Mouse (Mus musculus): ENCODE measurements around the gene Nploc4. TPM values are rescaled to one million over a fixed set of nuclear protein-coding genes. Genes with fewer than 3 reads are reported as not detected.

The Nploc4 gene
- polyA plus RNA-seq, 1 experiment from 2014 or later = 37.0 TPM

DNA sequence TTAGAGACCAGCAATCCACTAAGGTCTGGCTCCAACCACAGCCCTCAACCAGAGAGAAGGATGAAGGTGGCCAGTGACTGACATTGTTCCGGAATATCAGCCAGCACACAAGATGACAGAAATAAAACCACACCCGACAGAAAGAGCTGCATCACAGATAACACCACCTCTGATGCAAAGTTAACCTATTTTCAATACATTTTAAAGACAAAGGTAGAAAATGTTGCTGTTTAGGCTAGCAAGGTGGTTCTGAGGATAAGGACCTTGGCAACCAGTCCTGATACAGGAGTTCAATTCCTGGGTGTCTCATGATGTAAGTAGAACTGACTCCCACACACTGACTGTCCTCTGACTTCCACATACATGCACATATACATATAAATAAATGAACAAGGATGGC is 38.2 kb downstream of the Nploc4 start:
- Histone ChIP-seq H3K9me3 (ENCODE audit: control insufficient read depth, low read depth, low read length) (no peaks in the 10 kb centered on the region), H3K36me3 (ENCODE audit: control insufficient read depth, insufficient read depth, low read length) (peaks cover 64% of the 10 kb centered on the region), H3K4me3 (ENCODE audit: low read depth, low read length) (no peak overlapping the region), H3K9ac (replicated peaks; ENCODE audit: low read depth, low read length) (no peak overlapping the region), H3K27me3 (ENCODE audit: control insufficient read depth, insufficient read depth, low read length) (no peaks in the 10 kb centered on the region), H3K4me1 (ENCODE audit: control insufficient read depth, insufficient read depth, low read length) (no peaks in the 10 kb centered on the region), H3K4me2 (replicated peaks; ENCODE audit: low read depth, low read length) (no peak overlapping the region), H3K27ac (ENCODE audit: low read length) (no peak overlapping the region)
- no peak for ATAC-seq (ENCODE audit: insufficient number of reproducible peaks, insufficient read depth, low FRiP score, low read depth)
- 92% methylated on average over 2 of the region's 2 CpGs for WGBS

DNA sequence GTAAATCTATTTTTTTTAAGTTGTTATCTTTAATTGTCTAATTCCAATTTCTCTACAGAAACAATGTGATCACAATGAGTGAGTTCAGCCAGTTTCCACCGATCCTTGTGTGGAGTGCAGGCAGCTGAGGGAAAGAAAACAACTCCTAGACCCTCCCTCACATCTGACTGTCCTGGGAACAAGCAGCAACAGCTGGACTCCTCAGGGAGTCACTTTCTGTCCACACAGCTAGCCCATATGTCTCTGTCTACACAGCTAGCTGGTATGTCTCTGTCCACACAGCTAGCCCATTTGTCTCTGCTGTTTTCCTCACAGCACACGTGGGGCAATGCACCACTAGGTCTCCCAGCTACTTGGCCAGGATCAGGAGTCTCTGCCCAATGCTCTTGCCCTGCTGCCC is 39.9 kb downstream of the Nploc4 start:
- H3K9ac ChIP-seq (replicated peaks; ENCODE audit: low read depth, low read length) = no peak overlapping the region
- H3K36me3 ChIP-seq (ENCODE audit: control insufficient read depth, insufficient read depth, low read length) = peaks cover 56% of the 10 kb centered on the region
- no peak overlapping the region for H3K4me2 ChIP-seq (replicated peaks; ENCODE audit: low read depth, low read length)
- 79% methylated on average over 2 of the region's 2 CpGs for WGBS
- H3K27ac ChIP-seq (ENCODE audit: low read length) = no peak overlapping the region
- no peaks in the 10 kb centered on the region for H3K9me3 ChIP-seq (ENCODE audit: control insufficient read depth, low read depth, low read length)
- H3K4me1 ChIP-seq (ENCODE audit: control insufficient read depth, insufficient read depth, low read length) = no peaks in the 10 kb centered on the region
- no peak for ATAC-seq (ENCODE audit: insufficient number of reproducible peaks, insufficient read depth, low FRiP score, low read depth)
- H3K4me3 ChIP-seq (ENCODE audit: low read depth, low read length) = no peak overlapping the region
- no peaks in the 10 kb centered on the region for H3K27me3 ChIP-seq (ENCODE audit: control insufficient read depth, insufficient read depth, low read length)

DNA sequence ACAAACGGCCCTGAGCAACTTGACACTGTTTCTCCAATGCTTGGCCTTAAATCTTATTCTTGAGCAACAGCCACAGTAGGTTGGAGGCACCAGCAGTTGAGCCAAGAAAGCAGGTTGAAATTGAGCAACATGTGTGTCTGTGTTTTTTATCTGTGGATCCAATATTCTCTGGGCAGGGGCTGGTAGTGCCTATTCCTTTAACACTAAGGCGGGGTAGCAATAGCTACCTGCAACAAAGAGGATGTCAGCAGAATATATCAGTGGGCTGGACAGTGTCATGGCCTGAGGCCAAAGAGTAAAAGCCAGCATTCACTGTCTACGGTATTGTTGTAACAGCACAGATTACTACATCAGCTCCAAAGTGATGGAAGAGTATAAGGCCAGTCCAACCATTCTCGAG is 41.8 kb downstream of the Nploc4 start:
- Histone ChIP-seq H3K9ac (replicated peaks; ENCODE audit: low read depth, low read length) (no peak overlapping the region), H3K27me3 (ENCODE audit: control insufficient read depth, insufficient read depth, low read length) (no peaks in the 10 kb centered on the region), H3K4me3 (ENCODE audit: low read depth, low read length) (no peak overlapping the region), H3K27ac (ENCODE audit: low read length) (no peak overlapping the region), H3K9me3 (ENCODE audit: control insufficient read depth, low read depth, low read length) (no peaks in the 10 kb centered on the region), H3K4me1 (ENCODE audit: control insufficient read depth, insufficient read depth, low read length) (no peaks in the 10 kb centered on the region), H3K36me3 (ENCODE audit: control insufficient read depth, insufficient read depth, low read length) (peaks cover 44% of the 10 kb centered on the region), H3K4me2 (replicated peaks; ENCODE audit: low read depth, low read length) (no peak overlapping the region)
- WGBS = 83% methylated on average over 4 of the region's 4 CpGs
- ATAC-seq (ENCODE audit: insufficient number of reproducible peaks, insufficient read depth, low FRiP score, low read depth) = no peak

DNA sequence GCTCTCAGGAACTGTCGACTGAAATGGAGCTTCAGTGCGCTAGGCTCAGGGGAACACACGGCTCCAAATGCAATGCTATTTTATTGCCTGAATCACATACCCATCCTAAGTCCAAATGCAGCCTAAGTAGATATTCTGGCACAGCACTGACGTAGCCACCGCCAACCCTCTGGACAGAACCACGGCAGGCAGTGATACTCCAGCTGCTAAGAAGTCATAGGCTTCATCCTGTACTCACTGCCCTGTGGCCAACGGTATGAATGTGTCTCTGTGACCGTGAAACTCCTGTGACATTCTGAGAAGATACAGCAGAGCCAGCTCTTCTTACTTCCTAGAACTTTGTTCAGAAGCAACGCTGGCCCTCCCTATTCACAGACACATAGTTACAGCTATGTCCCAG is 48.9 kb downstream of the Nploc4 start:
- Histone ChIP-seq H3K4me1 (ENCODE audit: control insufficient read depth, insufficient read depth, low read length) (no peaks in the 10 kb centered on the region), H3K9me3 (ENCODE audit: control insufficient read depth, low read depth, low read length) (no peaks in the 10 kb centered on the region), H3K9ac (replicated peaks; ENCODE audit: low read depth, low read length) (no peak overlapping the region), H3K27ac (ENCODE audit: low read length) (no peak overlapping the region), H3K36me3 (ENCODE audit: control insufficient read depth, insufficient read depth, low read length) (peaks cover 44% of the 10 kb centered on the region), H3K4me2 (replicated peaks; ENCODE audit: low read depth, low read length) (no peak overlapping the region), H3K27me3 (ENCODE audit: control insufficient read depth, insufficient read depth, low read length) (no peaks in the 10 kb centered on the region), H3K4me3 (ENCODE audit: low read depth, low read length) (no peak overlapping the region)
- 94% methylated on average over 9 of the region's 9 CpGs for WGBS
- no peak for ATAC-seq (ENCODE audit: insufficient number of reproducible peaks, insufficient read depth, low FRiP score, low read depth)

DNA sequence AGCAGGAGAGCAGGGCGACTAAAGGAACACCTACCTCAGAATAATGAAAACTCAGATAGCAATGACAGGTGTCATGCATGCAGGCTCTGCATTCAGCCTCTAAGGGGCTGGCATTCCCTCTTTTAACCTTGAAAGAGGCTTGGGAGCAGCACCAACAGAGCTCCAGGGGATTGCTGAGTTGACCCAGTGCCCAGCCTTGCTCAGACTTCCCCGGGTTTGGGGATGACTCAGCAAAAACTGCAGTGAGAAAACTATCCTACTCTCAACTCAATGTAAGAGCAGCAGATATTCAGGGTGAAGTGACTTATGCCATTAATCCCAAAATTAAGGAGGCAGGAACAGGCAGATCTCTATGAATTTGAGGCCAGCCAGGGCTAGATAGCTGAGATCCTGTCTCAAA is 50.4 kb downstream of the Nploc4 start:
- Histone ChIP-seq H3K9me3 (ENCODE audit: control insufficient read depth, low read depth, low read length) (no peaks in the 10 kb centered on the region), H3K4me3 (ENCODE audit: low read depth, low read length) (no peak overlapping the region), H3K27me3 (ENCODE audit: control insufficient read depth, insufficient read depth, low read length) (no peaks in the 10 kb centered on the region), H3K36me3 (ENCODE audit: control insufficient read depth, insufficient read depth, low read length) (peaks cover 50% of the 10 kb centered on the region), H3K9ac (replicated peaks; ENCODE audit: low read depth, low read length) (no peak overlapping the region), H3K4me2 (replicated peaks; ENCODE audit: low read depth, low read length) (no peak overlapping the region), H3K4me1 (ENCODE audit: control insufficient read depth, insufficient read depth, low read length) (no peaks in the 10 kb centered on the region), H3K27ac (ENCODE audit: low read length) (no peak overlapping the region)
- no peak for ATAC-seq (ENCODE audit: insufficient number of reproducible peaks, insufficient read depth, low FRiP score, low read depth)
- WGBS = 75% methylated on average over 2 of the region's 2 CpGs

DNA sequence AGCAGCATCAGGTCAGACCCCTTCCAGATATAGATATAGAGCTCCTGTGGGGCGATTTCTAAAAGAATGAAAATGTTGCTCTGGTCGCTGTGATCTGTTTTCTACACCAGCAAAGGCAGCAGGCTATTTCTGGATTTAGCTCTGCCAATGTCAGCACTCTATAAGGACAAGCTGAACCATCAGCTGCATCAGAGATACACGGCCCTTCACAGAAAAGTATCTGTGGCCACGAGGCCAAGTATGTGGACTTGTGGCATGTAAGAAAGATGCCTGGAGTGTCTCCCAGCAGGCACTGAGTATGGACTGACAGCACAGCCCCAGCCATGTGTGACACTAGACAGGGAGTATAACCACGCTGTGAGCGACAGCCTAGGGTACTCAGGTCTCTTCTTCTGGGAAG is 50.9 kb downstream of the Nploc4 start:
- 92% methylated on average over 6 of the region's 6 CpGs for WGBS
- Histone ChIP-seq H3K4me1 (ENCODE audit: control insufficient read depth, insufficient read depth, low read length) (no peaks in the 10 kb centered on the region), H3K4me3 (ENCODE audit: low read depth, low read length) (no peak overlapping the region), H3K27me3 (ENCODE audit: control insufficient read depth, insufficient read depth, low read length) (no peaks in the 10 kb centered on the region), H3K4me2 (replicated peaks; ENCODE audit: low read depth, low read length) (no peak overlapping the region), H3K27ac (ENCODE audit: low read length) (no peak overlapping the region), H3K36me3 (ENCODE audit: control insufficient read depth, insufficient read depth, low read length) (peaks cover 56% of the 10 kb centered on the region), H3K9ac (replicated peaks; ENCODE audit: low read depth, low read length) (no peak overlapping the region), H3K9me3 (ENCODE audit: control insufficient read depth, low read depth, low read length) (no peaks in the 10 kb centered on the region)
- ATAC-seq (ENCODE audit: insufficient number of reproducible peaks, insufficient read depth, low FRiP score, low read depth) = no peak

DNA sequence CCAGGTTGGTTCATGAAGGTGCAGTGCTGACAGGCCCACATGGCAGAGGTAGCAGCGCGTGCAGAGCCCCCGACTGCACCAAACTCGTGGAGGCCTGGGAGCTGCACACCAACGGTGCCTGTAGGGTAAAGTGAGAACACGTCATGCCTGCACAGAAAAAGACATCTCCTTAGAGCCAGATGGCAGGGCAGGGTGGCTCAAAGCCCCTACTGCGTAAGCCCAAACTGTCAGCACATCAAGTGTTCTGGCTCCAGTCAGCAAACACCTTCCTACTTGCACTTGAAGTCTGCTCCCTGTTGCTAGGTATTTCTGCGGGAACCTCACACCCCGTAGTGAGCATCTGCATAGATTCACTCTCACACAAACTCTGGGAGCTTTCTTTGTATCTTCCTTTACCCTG is 55.0 kb downstream of the Nploc4 start:
- no peak for ATAC-seq (ENCODE audit: insufficient number of reproducible peaks, insufficient read depth, low FRiP score, low read depth)
- H3K27me3 ChIP-seq (ENCODE audit: control insufficient read depth, insufficient read depth, low read length) = no peaks in the 10 kb centered on the region
- H3K9me3 ChIP-seq (ENCODE audit: control insufficient read depth, low read depth, low read length) = no peaks in the 10 kb centered on the region
- no peak overlapping the region for H3K9ac ChIP-seq (replicated peaks; ENCODE audit: low read depth, low read length)
- H3K4me2 ChIP-seq (replicated peaks; ENCODE audit: low read depth, low read length) = no peak overlapping the region
- no peak overlapping the region for H3K27ac ChIP-seq (ENCODE audit: low read length)
- 89% methylated on average over 9 of the region's 9 CpGs for WGBS
- H3K4me3 ChIP-seq (ENCODE audit: low read depth, low read length) = no peak overlapping the region
- peaks cover 7% of the 10 kb centered on the region for H3K4me1 ChIP-seq (ENCODE audit: control insufficient read depth, insufficient read depth, low read length)
- H3K36me3 ChIP-seq (ENCODE audit: control insufficient read depth, insufficient read depth, low read length) = peaks cover 59% of the 10 kb centered on the region

DNA sequence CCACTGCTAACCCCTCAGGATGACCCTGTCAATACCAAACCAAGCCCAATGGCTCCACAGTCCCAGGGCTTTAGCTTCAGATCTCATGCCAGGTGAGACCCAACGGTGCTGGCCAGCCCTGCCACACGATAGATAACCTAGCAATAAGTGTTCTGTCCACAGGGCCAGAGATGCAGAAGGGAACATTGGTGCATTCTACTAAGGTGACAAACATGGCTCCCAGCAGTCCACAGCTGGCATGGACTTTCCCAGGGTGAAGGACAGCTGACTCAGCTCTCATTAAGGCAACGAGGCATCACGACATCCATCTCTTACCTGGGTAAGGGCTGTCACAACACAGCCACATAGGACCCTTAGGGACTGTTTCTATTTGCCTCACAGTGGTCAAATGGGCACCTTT is 56.4 kb downstream of the Nploc4 start:
- peaks cover 61% of the 10 kb centered on the region for H3K36me3 ChIP-seq (ENCODE audit: control insufficient read depth, insufficient read depth, low read length)
- no peak for ATAC-seq (ENCODE audit: insufficient number of reproducible peaks, insufficient read depth, low FRiP score, low read depth)
- WGBS = 93% methylated on average over 4 of the region's 4 CpGs

DNA sequence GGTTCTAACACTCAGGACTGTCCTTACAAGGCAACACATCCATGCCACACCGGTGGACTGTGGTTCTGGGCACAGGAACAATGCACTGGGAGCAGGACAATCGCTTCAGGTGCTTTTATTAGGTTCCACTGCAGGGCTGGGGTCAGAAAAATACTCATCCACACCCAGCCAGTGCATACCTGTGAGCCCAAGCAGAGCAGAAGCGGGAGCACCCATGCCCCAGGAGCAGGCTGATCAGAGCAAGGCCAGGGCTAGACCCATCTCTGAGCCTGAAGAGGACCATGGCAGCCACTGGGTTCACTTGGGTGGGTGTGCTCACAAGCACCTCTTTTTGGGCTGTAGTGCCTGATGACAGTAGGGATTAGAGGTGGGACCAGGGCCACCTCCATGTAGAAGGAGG is 57.2 kb downstream of the Nploc4 start:
- no peaks in the 10 kb centered on the region for H3K27me3 ChIP-seq (ENCODE audit: control insufficient read depth, insufficient read depth, low read length)
- H3K4me2 ChIP-seq (replicated peaks; ENCODE audit: low read depth, low read length) = no peak overlapping the region
- H3K27ac ChIP-seq (ENCODE audit: low read length) = no peak overlapping the region
- H3K9ac ChIP-seq (replicated peaks; ENCODE audit: low read depth, low read length) = no peak overlapping the region
- 92% methylated on average over 3 of the region's 3 CpGs for WGBS
- H3K9me3 ChIP-seq (ENCODE audit: control insufficient read depth, low read depth, low read length) = no peaks in the 10 kb centered on the region
- no peak for ATAC-seq (ENCODE audit: insufficient number of reproducible peaks, insufficient read depth, low FRiP score, low read depth)
- H3K4me1 ChIP-seq (ENCODE audit: control insufficient read depth, insufficient read depth, low read length) = peaks cover 10% of the 10 kb centered on the region
- H3K36me3 ChIP-seq (ENCODE audit: control insufficient read depth, insufficient read depth, low read length) = peaks cover 63% of the 10 kb centered on the region
- no peak overlapping the region for H3K4me3 ChIP-seq (ENCODE audit: low read depth, low read length)

More for the DNA sequence above, 56.4 kb downstream of the Nploc4 start:
- Histone ChIP-seq H3K4me2 (replicated peaks; ENCODE audit: low read depth, low read length) (no peak overlapping the region), H3K4me1 (ENCODE audit: control insufficient read depth, insufficient read depth, low read length) (peaks cover 10% of the 10 kb centered on the region), H3K27ac (ENCODE audit: low read length) (no peak overlapping the region), H3K27me3 (ENCODE audit: control insufficient read depth, insufficient read depth, low read length) (no peaks in the 10 kb centered on the region), H3K9ac (replicated peaks; ENCODE audit: low read depth, low read length) (no peak overlapping the region), H3K9me3 (ENCODE audit: control insufficient read depth, low read depth, low read length) (no peaks in the 10 kb centered on the region), H3K4me3 (ENCODE audit: low read depth, low read length) (no peak overlapping the region)
